Mouse (Mus musculus): ENCODE results near the gene Pacsin1.

DNA sequence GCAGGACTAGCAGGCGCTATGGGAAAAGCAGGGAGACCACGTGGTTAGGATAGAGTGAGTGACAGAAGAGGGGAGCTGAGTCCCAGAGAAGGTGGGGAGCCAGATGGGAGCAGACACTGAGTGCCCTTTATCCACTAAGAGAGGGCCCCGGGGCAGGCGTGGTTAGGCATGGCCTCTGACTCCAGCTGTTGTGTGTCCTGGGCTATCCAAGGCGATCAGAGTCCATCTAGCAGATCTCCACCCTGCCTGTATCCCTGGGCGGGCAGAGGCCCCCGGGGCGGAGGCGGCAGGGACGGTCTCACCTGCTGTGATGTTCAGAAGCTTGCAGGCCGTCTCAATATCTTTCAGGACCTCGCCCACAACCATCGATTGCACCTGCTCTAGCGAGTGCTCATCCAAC is 64.4 kb downstream of the Pacsin1 start:
- TF ChIP-seq POLR2A (IDR thresholded peaks at IDR 0.05; ENCODE audit: extremely low read depth, insufficient read depth, low read length) (no peak), CTCF (IDR thresholded peaks at IDR 0.05; ENCODE audit: extremely low read depth, insufficient read depth, low read length) (no peak)
